Mouse (Mus musculus) adrenal gland, postnatal 14 days (tissue): ENCODE measurements around the gene Alox12e. TPM values are rescaled to one million over a fixed set of nuclear protein-coding genes. Genes with fewer than 3 reads are reported as not detected.
A peak's percentile ranks its signal among the peaks of the same experiment; 100 is the strongest.
"Not testable (repeated sequence)": the region's sequence is repeated elsewhere in the genome, so short reads cannot be mapped to it uniquely, and the experiment has no call there.

Experiments
- DNase-seq: peaks from one replicate; pipeline ENCODE4 v3.0.0; 2021; ENCODE audit warnings: mixed read lengths
- long read RNA-seq, 2 experiments: library from polyadenylated mRNA; stranded (forward); transcript quantifications; one replicate each; pipeline ENCODE4 v2.0.0; 2021
- total RNA-seq: library from RNA; stranded (reverse); gene quantifications from 2 replicates; pipeline ENCODE4 v1.2.3, GENCODE M21; 2021

Gene Alox12e
- total RNA-seq: not detected in 2 replicates
- long read RNA-seq, experiment 1: 0 reads
- long read RNA-seq, experiment 2: 0 reads

GRCm38 (mm10) chr11:70322528-70322927 lies at the start of gene Alox12e:
Alox12e (minus strand) TSS chr11:70322628.
- DNase-seq: no peak

GRCm38 (mm10) chr11:70368626-70369025 lies 46.2 kb upstream of the Alox12e start:
- not testable (repeated sequence) for DNase-seq

- not testable (repeated sequence) for DNase-seq
Measured at GRCm38 (mm10) chr11:70367701-70368100, 45.3 kb upstream of the Alox12e start.

GRCm38 (mm10) chr11:70351868-70352267 lies 29.4 kb upstream of the Alox12e start, which contains the start of gene Alox15:
Alox15 (minus strand) TSS chr11:70352031.
- DNase-seq: peak; percentile 6

- DNase-seq: peak; percentile 36
Measured at GRCm38 (mm10) chr11:70348630-70349029, 26.2 kb upstream of the Alox12e start.

DNA sequence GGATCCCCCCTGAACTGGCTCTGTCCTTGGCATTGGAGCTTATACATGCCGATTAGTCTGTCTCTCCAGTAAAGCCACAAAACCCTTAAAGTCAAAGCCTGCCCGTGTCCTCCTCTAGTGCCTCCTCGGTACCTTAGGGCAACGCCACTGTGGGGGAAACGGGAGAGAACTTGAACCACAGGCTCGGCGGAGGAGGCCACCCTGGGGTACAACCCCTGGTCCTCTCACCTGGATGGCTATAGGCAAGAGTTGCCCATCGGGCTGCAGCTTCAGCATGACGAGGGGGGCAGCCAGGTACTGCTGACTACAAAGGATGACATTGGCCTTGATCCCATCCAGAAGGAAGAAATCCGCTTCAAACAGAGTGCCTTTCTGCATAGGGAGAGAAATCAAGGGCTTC lies 25.4 kb upstream of the Alox12e start:
- DNase-seq: no peak

- DNase-seq: no peak
Measured at GRCm38 (mm10) chr11:70345546-70345945, 23.1 kb upstream of the Alox12e start.

- no peak for DNase-seq
Measured at GRCm38 (mm10) chr11:70345061-70345460, 22.6 kb upstream of the Alox12e start.

DNA sequence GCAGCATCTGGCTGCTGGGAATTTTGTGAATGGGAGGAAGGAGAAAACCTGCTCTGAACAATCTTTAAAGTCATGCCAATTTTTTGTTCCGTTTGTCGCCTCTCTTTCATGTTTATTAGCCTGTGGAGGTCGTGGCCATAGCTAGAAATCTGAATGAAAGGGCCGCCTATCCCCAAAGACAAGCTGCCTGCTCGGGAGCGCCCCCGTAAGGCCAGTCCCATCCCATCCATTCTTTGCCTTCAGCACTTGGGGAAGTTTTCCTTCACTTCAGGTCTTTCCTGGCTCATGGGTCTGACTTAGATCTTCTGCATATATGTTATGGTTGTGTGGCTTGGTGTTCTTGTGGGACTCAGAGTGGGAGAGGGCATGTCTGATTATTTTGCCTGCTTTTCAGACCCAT lies 17.1 kb upstream of the Alox12e start:
- DNase-seq: peak; percentile 23

DNA sequence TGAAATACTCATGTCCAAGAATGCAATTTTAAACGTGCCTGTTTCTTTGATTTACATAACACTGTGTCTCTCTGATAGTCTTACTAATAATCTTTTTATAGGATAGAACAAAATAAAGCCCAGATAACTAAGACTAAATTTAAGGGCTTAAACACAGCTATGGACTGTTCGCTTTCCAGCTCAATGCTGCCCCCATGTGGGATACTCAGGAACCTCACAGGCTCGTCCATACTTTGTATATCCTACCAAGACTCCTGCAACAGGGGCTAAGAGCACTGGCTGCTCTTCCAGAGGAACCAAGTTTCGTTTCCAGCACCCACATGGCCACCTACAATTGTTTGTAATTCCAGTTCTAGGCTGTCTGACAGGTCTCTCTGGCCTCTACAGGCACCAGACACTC lies 12.0 kb upstream of the Alox12e start:
- peak; percentile 82 for DNase-seq

DNA sequence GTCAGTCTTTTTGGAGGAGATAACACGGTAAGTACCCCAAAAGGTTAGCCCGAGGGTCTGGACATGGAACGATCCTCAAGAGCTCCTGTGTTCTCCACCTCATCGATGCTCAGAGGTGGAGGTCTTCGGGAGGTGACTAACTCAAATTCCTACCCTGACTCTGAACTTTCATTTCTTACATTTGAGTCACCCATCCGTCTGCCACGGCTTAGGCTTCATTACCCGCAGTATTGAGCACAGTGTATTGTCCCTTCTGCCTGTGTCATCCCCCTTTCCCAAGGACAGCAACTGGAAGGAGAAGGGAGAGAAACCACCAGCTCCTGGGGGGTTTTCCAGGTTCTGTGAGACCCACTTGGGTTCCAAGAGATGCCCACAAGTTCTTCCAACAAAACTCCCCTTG lies 2.3 kb upstream of the Alox12e start:
- no peak for DNase-seq

GRCm38 (mm10) chr11:70321664-70322063 lies 764 bp downstream of the Alox12e start:
- peak; percentile 83 for DNase-seq

DNA sequence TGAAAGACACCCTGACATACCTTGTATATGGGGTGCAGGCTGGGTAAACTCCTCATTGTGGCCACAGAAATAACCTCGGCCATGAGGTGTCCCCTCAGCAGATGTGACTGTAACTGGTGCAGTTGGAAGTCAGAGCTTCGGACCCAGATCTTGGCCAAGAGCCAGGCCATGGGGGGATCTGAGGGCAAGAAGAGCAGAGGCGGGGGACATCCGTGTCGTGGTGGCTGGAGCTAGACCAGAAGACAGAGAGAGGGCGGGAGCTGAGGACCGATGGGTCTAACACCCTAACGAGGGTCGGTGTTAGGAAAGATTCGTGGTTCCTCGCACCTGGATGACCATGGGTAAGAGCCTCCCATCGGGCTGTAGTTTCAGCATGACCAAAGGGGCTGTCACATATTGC lies 2.8 kb downstream of the Alox12e start:
- no peak for DNase-seq

DNA sequence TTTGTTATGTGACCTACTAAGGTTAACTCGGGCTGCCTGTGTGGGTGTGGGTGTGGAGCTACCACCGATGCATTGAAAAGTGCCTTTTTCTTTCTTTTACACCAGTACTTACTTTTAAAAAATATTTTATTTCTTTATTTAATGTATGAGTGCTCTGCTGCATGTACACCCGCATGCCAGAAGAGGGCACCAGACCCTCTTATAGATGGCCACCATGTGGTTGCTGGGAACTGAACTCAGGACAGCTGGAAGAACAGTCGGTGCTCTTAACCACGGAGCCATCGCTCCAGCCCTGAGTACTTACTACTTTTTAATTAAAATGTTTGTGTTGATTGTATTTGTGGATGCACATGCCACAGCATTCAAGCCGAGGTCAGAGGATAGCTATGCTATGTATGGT lies 8.6 kb downstream of the Alox12e start:
- DNase-seq: peak; percentile 26

DNA sequence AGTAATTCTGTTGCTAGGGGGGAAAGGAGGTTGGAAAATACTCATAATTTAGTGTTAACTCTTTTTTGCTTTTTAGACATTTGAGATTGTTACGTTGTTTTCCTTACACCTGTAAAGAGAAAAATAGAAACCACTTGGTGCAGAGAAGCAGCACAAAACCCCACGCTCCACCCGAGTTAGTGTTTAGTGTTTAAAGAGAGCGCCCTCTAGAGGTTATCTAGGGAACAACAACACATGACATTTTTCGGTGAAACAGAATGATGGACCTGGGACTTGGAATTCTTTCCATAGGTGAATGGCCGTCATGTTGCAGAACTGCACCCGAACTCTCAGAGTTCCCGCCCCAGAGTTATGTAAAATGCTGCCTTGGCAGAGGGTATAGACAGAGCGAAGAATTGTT lies 13.1 kb downstream of the Alox12e start:
- peak; percentile 53 for DNase-seq

GRCm38 (mm10) chr11:70308296-70308695 lies 14.1 kb downstream of the Alox12e start:
- DNase-seq: no peak

DNA sequence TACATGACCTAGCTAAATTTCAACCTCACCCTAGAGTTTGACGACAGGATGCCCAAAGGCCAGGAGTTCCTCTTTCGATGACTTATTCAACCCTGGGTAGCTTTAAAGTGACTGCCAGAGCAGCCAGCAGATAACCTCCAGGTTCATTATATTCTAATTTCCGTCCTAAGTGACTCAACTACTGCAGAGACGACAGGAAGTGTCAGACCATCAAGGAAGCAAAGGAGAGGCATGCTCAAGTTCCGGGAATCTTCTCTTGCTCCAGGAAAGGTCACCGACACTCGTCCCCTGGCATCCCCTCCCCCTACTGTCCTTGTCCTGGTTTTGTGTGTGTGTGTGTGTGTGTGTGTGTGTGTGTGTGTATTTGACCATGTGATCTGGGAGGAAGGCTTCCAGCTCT lies 16.3 kb downstream of the Alox12e start:
- DNase-seq: peak; percentile 66

DNA sequence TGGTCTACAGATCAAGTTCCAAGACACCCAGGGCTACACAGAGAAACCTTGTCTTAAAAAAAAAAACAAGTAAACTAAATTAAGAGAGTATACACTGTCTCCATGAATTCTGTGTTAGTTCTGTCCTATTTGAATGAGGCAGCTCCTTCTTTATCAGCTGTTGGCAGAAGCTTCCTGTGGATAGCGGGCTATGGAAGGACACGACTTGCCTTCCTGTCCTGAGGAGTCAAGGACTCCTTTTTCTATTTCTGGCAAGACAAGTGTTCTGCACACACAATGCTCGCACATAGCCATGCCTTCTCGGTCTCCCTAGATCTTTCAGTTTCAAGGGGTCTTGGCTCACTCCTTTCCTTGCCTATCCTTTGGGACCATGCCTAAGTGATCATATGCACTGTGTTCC lies 20.1 kb downstream of the Alox12e start:
- DNase-seq: no peak

DNA sequence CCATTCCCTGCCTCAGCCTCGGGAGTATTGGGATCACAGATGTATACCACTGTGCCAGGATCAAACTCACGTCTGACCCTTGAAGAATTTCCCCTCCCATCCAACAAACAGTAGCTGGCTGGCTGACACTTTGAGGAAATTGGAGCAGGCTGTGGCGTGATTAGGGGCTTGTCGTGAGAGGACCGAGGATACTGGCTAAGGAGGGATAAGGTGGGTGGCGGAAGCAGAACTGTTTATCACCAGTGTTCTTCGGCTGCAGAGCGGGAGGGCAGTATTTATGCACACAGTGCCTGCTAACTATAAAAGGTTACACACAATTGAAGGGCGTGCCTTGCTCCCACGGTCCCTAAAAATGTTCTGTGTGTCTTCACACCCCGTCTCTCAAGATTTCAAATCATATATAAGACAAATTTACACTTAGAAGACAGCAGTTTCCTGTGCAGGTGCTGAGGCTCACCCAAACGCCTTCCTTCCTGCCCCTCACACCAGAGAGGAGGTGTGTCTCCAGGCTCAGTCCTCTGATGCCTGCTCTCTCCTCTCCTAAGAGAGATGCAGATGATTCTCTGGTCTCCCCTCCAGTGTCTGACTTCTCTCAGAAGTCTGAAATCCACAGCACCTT lies 24.5 kb downstream of the Alox12e start:
- no peak for DNase-seq

- DNase-seq: no peak
Measured at GRCm38 (mm10) chr11:70297405-70297804, 25.0 kb downstream of the Alox12e start.

- DNase-seq: no peak
Measured at GRCm38 (mm10) chr11:70293881-70294280, 28.5 kb downstream of the Alox12e start.

GRCm38 (mm10) chr11:70291235-70291634 lies 31.2 kb downstream of the Alox12e start:
- no peak for DNase-seq

GRCm38 (mm10) chr11:70289236-70289635 lies 33.2 kb downstream of the Alox12e start:
- DNase-seq: peak; percentile 23

DNA sequence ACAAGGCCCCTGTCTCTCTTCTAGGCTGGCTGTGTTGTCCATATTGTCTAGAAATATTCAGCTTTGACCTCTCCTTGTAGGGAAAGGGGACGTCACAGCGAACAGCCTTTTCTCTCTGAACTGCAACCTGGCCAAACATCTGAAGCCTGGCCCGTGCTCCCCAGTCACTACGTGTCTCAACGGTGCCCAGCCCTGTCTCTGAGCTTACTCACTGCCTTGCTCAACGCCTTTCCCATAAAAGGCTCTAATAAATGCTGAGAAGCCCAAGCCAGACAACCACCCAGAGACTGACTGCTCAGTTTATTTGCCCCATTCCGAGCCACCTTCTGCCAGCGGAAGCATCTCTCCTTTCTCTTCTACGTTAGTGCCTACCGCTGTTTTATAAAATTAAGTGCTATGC lies 34.3 kb downstream of the Alox12e start:
- no peak for DNase-seq

DNA sequence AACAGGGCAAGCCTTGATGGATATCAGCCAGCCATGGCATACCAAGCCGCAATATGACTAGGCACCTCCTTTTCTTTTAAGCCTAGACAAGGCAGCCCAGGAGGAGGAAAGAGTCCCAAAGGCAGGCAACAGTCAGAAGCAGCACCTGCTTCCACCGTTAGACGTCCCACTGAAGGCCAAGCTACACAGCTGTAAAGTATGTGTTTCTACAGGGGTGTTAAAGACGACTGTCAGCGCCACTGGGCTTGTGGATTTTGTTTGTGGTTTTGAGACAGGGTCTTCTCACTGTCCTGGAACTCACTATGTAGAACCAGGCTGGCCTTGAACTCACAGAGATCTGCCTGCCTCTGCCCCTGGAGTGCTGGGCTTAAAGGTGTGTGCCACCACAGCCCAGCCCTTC lies 36.7 kb downstream of the Alox12e start:
- no peak for DNase-seq
